Mouse (Mus musculus) forebrain, embryonic 12.5 days (tissue): ENCODE data around the gene Polr3h. TPM values are rescaled to one million over a fixed set of nuclear protein-coding genes. Genes with fewer than 3 reads are reported as not detected.

Experiments used
- ATAC-seq: fragments of 200-750 bp; cut with Nextera tagmentation; 2 replicates; pipeline ENCODE4 v1.8.0; 2017; ENCODE audit warnings: moderate TSS enrichment; ENCODE audit not compliant: low FRiP score
- H3K27ac ChIP-seq: fragments of 300-500 bp; sonication (generic); 2 replicates; pipeline ENCODE4 v1.5.1; 2016; ENCODE audit warnings: mild to moderate bottlenecking
- H3K27me3 ChIP-seq: fragments of 300-500 bp; sonication (generic); 2 replicates; pipeline ENCODE4 v1.6.1; 2016; ENCODE audit warnings: mild to moderate bottlenecking
- H3K36me3 ChIP-seq: fragments of 300-500 bp; sonication (generic); replicated peaks from 2 replicates; pipeline ENCODE4 v1.6.1; 2016; ENCODE audit warnings: mild to moderate bottlenecking
- H3K4me1 ChIP-seq: fragments of 300-500 bp; sonication (generic); 2 replicates; pipeline ENCODE4 v1.6.1; 2016
- H3K4me2 ChIP-seq: fragments of 300-500 bp; sonication (generic); 2 replicates; pipeline ENCODE4 v1.6.1; 2016; ENCODE audit warnings: mild to moderate bottlenecking, moderate library complexity
- H3K4me3 ChIP-seq: fragments of 300-500 bp; sonication (generic); replicated peaks from 2 replicates; pipeline ENCODE4 v1.5.1; 2016; ENCODE audit warnings: mild to moderate bottlenecking
- H3K9ac ChIP-seq: fragments of 300-500 bp; sonication (generic); 2 replicates; pipeline ENCODE4 v1.6.1; 2016; ENCODE audit warnings: mild to moderate bottlenecking
- H3K9me3 ChIP-seq: fragments of 300-500 bp; sonication (generic); 2 replicates; pipeline ENCODE4 v1.6.1; 2016
- WGBS: fragments of 180-500 bp; shearing (Covaris S2); methylation state at CpG from one replicate; pipeline ENCODE4 v1.1.7; 2016; 5-methylcytosine and 5-hydroxymethylcytosine counted together
- polyA plus RNA-seq: library from polyadenylated mRNA; unstranded; fragments of >200 nt; fragmentation: Nextera tagmentation; extraction: Ambion mirVana; gene quantifications from 2 replicates; pipeline ENCODE4 v1.2.1, GENCODE M21; 2016

The Polr3h gene
- polyA plus RNA-seq, 1 experiment from 2014 or later, result 69.8 TPM

GRCm38 (mm10) chr15:81904939-81905338 is 21.1 kb downstream of the Polr3h start:
- H3K9me3 ChIP-seq, result no peaks in the 10 kb centered on the region
- H3K27me3 ChIP-seq, result no peaks in the 10 kb centered on the region
- H3K36me3 ChIP-seq, result peaks cover 91% of the 10 kb centered on the region
- WGBS, result 34% methylated on average over 2 of the region's 2 CpGs
- H3K9ac ChIP-seq, result no peak overlapping the region
- H3K4me1 ChIP-seq, result no peaks in the 10 kb centered on the region
- ATAC-seq, result no peak
- H3K4me2 ChIP-seq, result no peak overlapping the region
- no peak overlapping the region for H3K27ac ChIP-seq
- H3K4me3 ChIP-seq, result no peak overlapping the region

- WGBS, result 90% methylated on average over 2 of the region's 2 CpGs
- no peaks in the 10 kb centered on the region for H3K4me1 ChIP-seq
- H3K36me3 ChIP-seq, result peaks cover 76% of the 10 kb centered on the region
- no peak overlapping the region for H3K9ac ChIP-seq
- H3K27me3 ChIP-seq, result no peaks in the 10 kb centered on the region
- no peak overlapping the region for H3K4me2 ChIP-seq
- no peak overlapping the region for H3K4me3 ChIP-seq
- no peak for ATAC-seq
- H3K9me3 ChIP-seq, result no peaks in the 10 kb centered on the region
- H3K27ac ChIP-seq, result no peak overlapping the region
These were observed 27.3 kb downstream of the Polr3h start for GRCm38 (mm10) chr15:81898751-81899150.

- ATAC-seq, result no peak
- Histone ChIP-seq H3K27me3 (no peaks in the 10 kb centered on the region), H3K4me2 (no peak overlapping the region), H3K4me1 (no peaks in the 10 kb centered on the region), H3K9me3 (no peaks in the 10 kb centered on the region), H3K27ac (no peak overlapping the region), H3K36me3 (peaks cover 72% of the 10 kb centered on the region), H3K9ac (no peak overlapping the region), H3K4me3 (no peak overlapping the region)
- 94% methylated on average over 5 of the region's 5 CpGs for WGBS
These were observed 28.3 kb downstream of the Polr3h start for GRCm38 (mm10) chr15:81897607-81898285.

- peaks cover 73% of the 10 kb centered on the region for H3K36me3 ChIP-seq
- no peaks in the 10 kb centered on the region for H3K4me1 ChIP-seq
- no peaks in the 10 kb centered on the region for H3K9me3 ChIP-seq
- H3K27ac ChIP-seq, result no peak overlapping the region
- no peaks in the 10 kb centered on the region for H3K27me3 ChIP-seq
- H3K9ac ChIP-seq, result no peak overlapping the region
- WGBS, result 87% methylated on average over 2 of the region's 2 CpGs
- H3K4me3 ChIP-seq, result no peak overlapping the region
- no peak overlapping the region for H3K4me2 ChIP-seq
- no peak for ATAC-seq
These were observed 29.6 kb downstream of the Polr3h start for GRCm38 (mm10) chr15:81896407-81896806.

GRCm38 (mm10) chr15:81894002-81894401 is 32.0 kb downstream of the Polr3h start:
- Histone ChIP-seq H3K9ac (no peak overlapping the region), H3K27me3 (no peaks in the 10 kb centered on the region), H3K9me3 (no peaks in the 10 kb centered on the region), H3K4me1 (no peaks in the 10 kb centered on the region), H3K4me2 (no peak overlapping the region), H3K4me3 (no peak overlapping the region), H3K27ac (no peak overlapping the region), H3K36me3 (peaks cover 76% of the 10 kb centered on the region)
- 94% methylated on average over 1 of the region's 1 CpGs for WGBS
- ATAC-seq, result no peak

GRCm38 (mm10) chr15:81891822-81892580 is 34.0 kb downstream of the Polr3h start:
- no peak for ATAC-seq

GRCm38 (mm10) chr15:81891140-81891802 is 34.8 kb downstream of the Polr3h start:
- Histone ChIP-seq H3K27ac (no peak overlapping the region), H3K4me3 (no peak overlapping the region), H3K27me3 (no peaks in the 10 kb centered on the region), H3K4me1 (no peaks in the 10 kb centered on the region), H3K4me2 (no peak overlapping the region), H3K36me3 (peaks cover 69% of the 10 kb centered on the region), H3K9me3 (no peaks in the 10 kb centered on the region), H3K9ac (no peak overlapping the region)
- ATAC-seq, result no peak
- WGBS, result 92% methylated on average over 7 of the region's 7 CpGs

More at GRCm38 (mm10) chr15:81891822-81892580, 34.0 kb downstream of the Polr3h start:
- Histone ChIP-seq H3K4me3 (no peak overlapping the region), H3K9ac (no peak overlapping the region), H3K4me1 (no peaks in the 10 kb centered on the region), H3K27me3 (no peaks in the 10 kb centered on the region), H3K36me3 (peaks cover 76% of the 10 kb centered on the region), H3K4me2 (no peak overlapping the region), H3K9me3 (no peaks in the 10 kb centered on the region), H3K27ac (no peak overlapping the region)
- WGBS, result 94% methylated on average over 8 of the region's 8 CpGs

GRCm38 (mm10) chr15:81889175-81889574 is 36.9 kb downstream of the Polr3h start:
- no peak overlapping the region for H3K4me3 ChIP-seq
- no peak overlapping the region for H3K27ac ChIP-seq
- no peaks in the 10 kb centered on the region for H3K27me3 ChIP-seq
- no peaks in the 10 kb centered on the region for H3K9me3 ChIP-seq
- peaks cover 59% of the 10 kb centered on the region for H3K36me3 ChIP-seq
- H3K9ac ChIP-seq, result no peak overlapping the region
- ATAC-seq, result no peak
- H3K4me1 ChIP-seq, result no peaks in the 10 kb centered on the region
- H3K4me2 ChIP-seq, result no peak overlapping the region
- 94% methylated on average over 7 of the region's 7 CpGs for WGBS

GRCm38 (mm10) chr15:81886795-81887550 is 39.1 kb downstream of the Polr3h start:
- no peak overlapping the region for H3K9ac ChIP-seq
- H3K9me3 ChIP-seq, result no peaks in the 10 kb centered on the region
- 90% methylated on average over 6 of the region's 6 CpGs for WGBS
- H3K4me2 ChIP-seq, result no peak overlapping the region
- H3K36me3 ChIP-seq, result peaks cover 45% of the 10 kb centered on the region
- no peaks in the 10 kb centered on the region for H3K27me3 ChIP-seq
- no peak overlapping the region for H3K27ac ChIP-seq
- H3K4me3 ChIP-seq, result no peak overlapping the region
- H3K4me1 ChIP-seq, result no peaks in the 10 kb centered on the region
- no peak for ATAC-seq

- no peak overlapping the region for H3K4me2 ChIP-seq
- 77% methylated on average over 3 of the region's 3 CpGs for WGBS
- no peak overlapping the region for H3K4me3 ChIP-seq
- no peak for ATAC-seq
- H3K9me3 ChIP-seq, result no peaks in the 10 kb centered on the region
- H3K9ac ChIP-seq, result no peak overlapping the region
- no peak overlapping the region for H3K27ac ChIP-seq
- H3K27me3 ChIP-seq, result no peaks in the 10 kb centered on the region
- peaks cover 33% of the 10 kb centered on the region for H3K36me3 ChIP-seq
- peaks cover 7% of the 10 kb centered on the region for H3K4me1 ChIP-seq
These were observed 40.6 kb downstream of the Polr3h start for GRCm38 (mm10) chr15:81885418-81885934.

GRCm38 (mm10) chr15:81882348-81882747 is 43.7 kb downstream of the Polr3h start:
- Histone ChIP-seq H3K4me3 (no peak overlapping the region), H3K4me1 (peaks cover 27% of the 10 kb centered on the region), H3K4me2 (no peak overlapping the region), H3K27ac (no peak overlapping the region), H3K9ac (no peak overlapping the region), H3K9me3 (no peaks in the 10 kb centered on the region), H3K36me3 (peaks cover 6% of the 10 kb centered on the region; the same call in 1 of the 2 replicates), H3K27me3 (no peaks in the 10 kb centered on the region)
- ATAC-seq, result no peak
- 93% methylated on average over 3 of the region's 3 CpGs for WGBS
